Mouse (Mus musculus) erythroblast, embryonic 14.5 days (primary cell): ENCODE results near the gene Map2k4. TPM values are rescaled to one million over a fixed set of nuclear protein-coding genes. Genes with fewer than 3 reads are reported as not detected.

ENCODE experiments used
- H3K27me3 ChIP-seq: 2 replicates; pipeline ENCODE4 v1.6.1; 2012; ENCODE audit warnings: inconsistent platforms; ENCODE audit not compliant: control insufficient read depth
- H3K36me3 ChIP-seq: 2 replicates; pipeline ENCODE4 v1.6.1; 2012; ENCODE audit warnings: mild to moderate bottlenecking, inconsistent platforms; ENCODE audit not compliant: control insufficient read depth
- H3K4me1 ChIP-seq: 2 replicates; pipeline ENCODE4 v1.6.1; 2012; ENCODE audit warnings: inconsistent platforms; ENCODE audit not compliant: control insufficient read depth
- H3K4me3 ChIP-seq: replicated peaks from 2 replicates; pipeline ENCODE3; 2012; ENCODE audit warnings: moderate library complexity, mild to moderate bottlenecking, inconsistent platforms
- H3K9me3 ChIP-seq: 2 replicates; pipeline ENCODE4 v1.6.1; 2012; ENCODE audit warnings: low read length, inconsistent platforms, mixed read lengths; ENCODE audit not compliant: control insufficient read depth
- GATA1 ChIP-seq: IDR thresholded peaks from 2 replicates; pipeline ENCODE4 v1.6.1; 2012; ENCODE audit warnings: low read length, inconsistent platforms, mixed read lengths
- TAL1 ChIP-seq: IDR thresholded peaks from 3 replicates; pipeline ENCODE4 v1.6.1; 2012; ENCODE audit warnings: low read length, inconsistent platforms, mixed read lengths
- polyA plus RNA-seq: library from polyadenylated mRNA; stranded (reverse); fragments of >175 nt; gene quantifications from 2 replicates; pipeline ENCODE4 v1.2.3, GENCODE M21; 2012

Gene Map2k4
- polyA plus RNA-seq, 1 experiment: 1.2 TPM

- H3K4me3 ChIP-seq: no peak overlapping the region
- no peaks in the 10 kb centered on the region for H3K27me3 ChIP-seq
- no peaks in the 10 kb centered on the region for H3K9me3 ChIP-seq
- H3K4me1 ChIP-seq: no peaks in the 10 kb centered on the region
- H3K36me3 ChIP-seq: peaks cover 55% of the 10 kb centered on the region
- TF ChIP-seq TAL1 (no peak), GATA1 (no peak)
Observed at GRCm38 (mm10) chr11:65706176-65706575, 81.9 kb downstream of the Map2k4 start.

- Histone ChIP-seq H3K4me3 (no peak overlapping the region), H3K9me3 (no peaks in the 10 kb centered on the region), H3K27me3 (no peaks in the 10 kb centered on the region), H3K36me3 (peaks cover 66% of the 10 kb centered on the region), H3K4me1 (no peaks in the 10 kb centered on the region)
- TF ChIP-seq GATA1: no peak
- TF ChIP-seq TAL1: no peak
Observed at GRCm38 (mm10) chr11:65704861-65705260, 83.2 kb downstream of the Map2k4 start.

DNA sequence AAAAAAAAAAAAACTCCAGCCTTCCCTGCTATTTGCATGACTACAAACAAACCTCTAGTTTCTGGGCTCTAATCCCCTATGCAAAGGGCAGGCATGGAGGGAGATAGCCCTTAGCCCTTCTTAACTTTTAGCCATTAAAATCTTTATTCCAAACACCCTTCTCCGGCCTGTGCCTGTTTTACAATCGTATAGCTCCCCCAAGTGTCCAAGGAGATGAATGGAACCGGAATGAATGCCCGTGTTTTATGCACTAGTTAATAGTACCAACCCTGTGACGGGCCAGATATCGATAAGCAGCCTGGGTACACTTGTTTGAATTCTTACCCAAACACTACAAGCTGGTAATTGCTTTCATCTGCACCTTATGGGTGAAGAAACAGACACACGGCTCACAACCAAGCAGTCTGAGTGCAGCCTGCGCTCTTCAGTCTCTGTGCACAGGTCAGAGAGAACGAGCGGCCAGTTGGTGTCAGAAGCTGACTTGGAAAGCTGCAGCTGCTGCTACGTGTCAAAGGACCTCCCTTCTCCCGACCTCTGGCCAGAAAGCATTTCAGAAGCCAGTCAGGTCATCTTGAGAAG is 109.2 kb downstream of the Map2k4 start:
- Histone ChIP-seq H3K36me3 (no peaks in the 10 kb centered on the region), H3K9me3 (no peaks in the 10 kb centered on the region), H3K4me1 (no peaks in the 10 kb centered on the region), H3K4me3 (no peak overlapping the region), H3K27me3 (peaks cover 8% of the 10 kb centered on the region)
- TF ChIP-seq TAL1 (no peak), GATA1 (no peak)

DNA sequence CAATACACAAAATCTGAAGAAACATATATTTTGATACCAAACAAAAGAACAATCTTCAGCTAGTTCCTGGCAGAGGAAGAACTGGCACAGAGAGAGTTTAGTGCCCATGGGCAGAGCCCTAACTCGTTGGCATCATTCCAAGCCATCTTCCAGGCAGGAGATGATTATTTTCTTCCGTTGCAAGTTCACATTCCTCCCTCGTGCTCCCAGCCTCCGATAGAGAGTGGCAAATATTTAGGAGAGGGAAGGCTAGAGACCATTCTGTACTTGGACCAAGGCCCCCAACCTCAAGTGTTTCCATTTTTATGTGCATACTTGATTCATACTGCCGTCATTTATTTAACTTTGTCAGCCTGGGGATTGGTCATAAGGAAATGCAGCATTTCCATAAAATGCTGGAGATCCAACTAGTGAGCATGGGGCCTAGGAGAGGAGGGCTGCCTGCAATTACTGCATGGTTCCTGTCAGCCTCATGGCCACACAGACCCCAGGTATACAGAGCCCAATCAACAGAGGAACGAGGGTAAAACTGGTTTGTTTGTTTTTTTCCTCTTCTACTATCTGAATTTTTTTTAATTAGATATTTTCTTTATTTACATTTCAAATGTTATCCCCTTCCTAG is 120.6 kb downstream of the Map2k4 start:
- Histone ChIP-seq H3K4me1 (no peaks in the 10 kb centered on the region), H3K4me3 (no peak overlapping the region), H3K9me3 (no peaks in the 10 kb centered on the region), H3K27me3 (peaks cover 15% of the 10 kb centered on the region), H3K36me3 (no peaks in the 10 kb centered on the region)
- TF ChIP-seq GATA1 (no peak), TAL1 (no peak)

- Histone ChIP-seq H3K27me3 (peaks cover 5% of the 10 kb centered on the region), H3K4me1 (no peaks in the 10 kb centered on the region), H3K36me3 (no peaks in the 10 kb centered on the region), H3K4me3 (no peak overlapping the region), H3K9me3 (peaks cover 6% of the 10 kb centered on the region)
- TF ChIP-seq TAL1 (no peak), GATA1 (no peak)
Observed at GRCm38 (mm10) chr11:65664903-65665302, 123.2 kb downstream of the Map2k4 start.

DNA sequence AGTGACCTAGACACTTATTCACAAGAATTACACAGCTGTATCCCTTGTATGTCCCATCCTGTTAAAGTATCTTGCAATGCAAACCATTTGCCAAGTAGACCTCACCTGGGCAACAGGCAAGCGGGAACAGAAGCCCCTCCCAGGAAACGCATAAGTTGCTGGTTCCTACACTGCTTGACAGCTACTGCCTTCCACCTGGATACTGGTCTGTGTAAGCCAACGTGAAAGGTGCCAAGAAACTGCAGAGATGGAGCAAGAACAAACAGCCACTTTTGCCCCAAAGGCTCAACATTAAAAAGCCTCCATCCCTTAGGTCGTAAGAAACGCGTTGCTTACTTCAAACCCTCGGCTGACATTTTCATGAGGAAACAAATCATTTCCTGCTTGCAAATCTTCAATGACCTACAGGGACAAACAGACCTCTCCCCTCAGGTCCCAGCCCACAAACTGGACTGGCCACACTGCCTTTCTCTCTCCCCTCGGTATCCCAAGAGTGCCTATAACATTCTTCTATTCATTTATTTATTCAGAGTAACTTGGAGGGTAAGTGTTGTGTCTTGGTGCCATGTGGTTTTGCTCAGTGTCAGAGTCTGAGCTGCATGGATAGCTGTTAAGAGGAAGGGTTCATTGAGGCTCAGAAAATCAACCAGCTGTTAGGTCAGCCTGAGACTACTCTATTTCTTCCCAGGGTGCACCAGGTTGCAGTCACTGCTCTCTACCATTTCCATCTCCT is 126.1 kb downstream of the Map2k4 start:
- no peak overlapping the region for H3K4me3 ChIP-seq
- no peaks in the 10 kb centered on the region for H3K4me1 ChIP-seq
- peaks cover 15% of the 10 kb centered on the region for H3K9me3 ChIP-seq
- H3K36me3 ChIP-seq: no peaks in the 10 kb centered on the region
- no peaks in the 10 kb centered on the region for H3K27me3 ChIP-seq
- TF ChIP-seq GATA1: no peak

- Histone ChIP-seq H3K4me3 (no peak overlapping the region), H3K27me3 (peaks cover 2% of the 10 kb centered on the region; the same call in 1 of the 2 replicates), H3K4me1 (peaks cover 51% of the 10 kb centered on the region), H3K36me3 (no peaks in the 10 kb centered on the region), H3K9me3 (peaks cover 6% of the 10 kb centered on the region)
- TF ChIP-seq GATA1 (no peak), TAL1 (no peak)
Observed at GRCm38 (mm10) chr11:65653932-65654331, 134.2 kb downstream of the Map2k4 start.

DNA sequence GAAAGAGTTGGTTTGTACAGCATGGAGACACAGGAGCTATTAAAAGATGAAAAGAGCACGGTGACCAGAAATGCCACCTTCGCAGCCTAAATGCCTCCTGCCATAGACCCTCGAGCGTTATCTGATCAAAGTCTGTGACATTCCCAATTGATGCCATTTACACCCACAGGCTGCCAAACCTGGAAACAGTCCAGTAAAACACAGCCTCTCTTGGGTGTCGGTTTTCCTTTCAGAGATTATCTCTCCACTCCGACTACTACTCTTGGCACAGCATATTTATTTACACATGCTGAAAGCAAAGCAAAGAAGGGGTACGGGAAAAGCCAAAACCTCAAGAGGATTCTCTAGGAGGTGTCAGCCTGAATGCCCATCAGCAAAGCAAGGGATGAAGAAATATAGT is 136.7 kb downstream of the Map2k4 start:
- H3K27me3 ChIP-seq: peaks cover 2% of the 10 kb centered on the region; the same call in 1 of the 2 replicates
- H3K4me3 ChIP-seq: no peak overlapping the region
- no peak for TF ChIP-seq GATA1
- TF ChIP-seq TAL1: no peak
- H3K9me3 ChIP-seq: no peaks in the 10 kb centered on the region
- H3K36me3 ChIP-seq: no peaks in the 10 kb centered on the region
- peaks cover 70% of the 10 kb centered on the region for H3K4me1 ChIP-seq

- H3K4me3 ChIP-seq: peak overlapping the region; percentile 55
- H3K4me1 ChIP-seq: peaks cover 70% of the 10 kb centered on the region
- H3K36me3 ChIP-seq: no peaks in the 10 kb centered on the region
- H3K27me3 ChIP-seq: no peaks in the 10 kb centered on the region
- H3K9me3 ChIP-seq: no peaks in the 10 kb centered on the region
- TF ChIP-seq TAL1: peak; percentile 65
- TF ChIP-seq GATA1: peak; percentile 91
Observed at GRCm38 (mm10) chr11:65649956-65650715, 138.0 kb downstream of the Map2k4 start.
